Mouse (Mus musculus) CH12.LX (cell line): ENCODE measurements around the gene BC017158. TPM values are rescaled to one million over a fixed set of nuclear protein-coding genes. Genes with fewer than 3 reads are reported as not detected.

Experiments used
- DNase-seq: peaks from one replicate; pipeline ENCODE4 v3.0.0-alpha.2; 2013; ENCODE audit errors: extremely low read depth
- H3K27ac ChIP-seq: 2 replicates; pipeline ENCODE4 v1.5.1; 2012; ENCODE audit warnings: low read depth, mild to moderate bottlenecking, control low read depth, moderate library complexity; ENCODE audit not compliant: insufficient read depth
- H3K27me3 ChIP-seq: replicated peaks from 2 replicates; pipeline ENCODE3; 2012; ENCODE audit warnings: inconsistent platforms
- H3K36me3 ChIP-seq, 2 experiments: replicated peaks in 1 of 2; 2 replicates each; pipeline versions ENCODE3 to v1.6.1; 2012; ENCODE audit warnings: inconsistent platforms in 1 of 2, low read length in 1 of 2, mild to moderate bottlenecking in 1 of 2, mixed read lengths in 1 of 2, moderate library complexity in 1 of 2; ENCODE audit not compliant: control insufficient read depth in 1 of 2, insufficient read depth in 1 of 2
- H3K4me1 ChIP-seq, 2 experiments: 2 replicates each; pipeline ENCODE4 v1.6.1; 2012; ENCODE audit warnings: inconsistent platforms in 1 of 2, moderate library complexity in 1 of 2; ENCODE audit not compliant: insufficient read depth in 2 of 2, control insufficient read depth in 1 of 2
- H3K4me2 ChIP-seq: 2 replicates; pipeline ENCODE4 v1.6.1; 2012; ENCODE audit warnings: low read depth, mild to moderate bottlenecking, control low read depth; ENCODE audit not compliant: poor library complexity, insufficient read depth, severe bottlenecking
- H3K4me3 ChIP-seq, 3 experiments: fragments of 150-350 bp in 1 of 3; sonication (generic) in 1 of 3; replicated peaks in 1 of 3; 2 replicates each; pipeline versions ENCODE3 to v1.5.1; 2011 to 2012; ENCODE audit warnings: low read depth in 2 of 3, low read length in 2 of 3, mild to moderate bottlenecking in 2 of 3, moderate library complexity in 2 of 3, control low read depth in 1 of 3, improper control_type of control experiment in 1 of 3, inconsistent platforms in 1 of 3, mixed read lengths in 1 of 3; ENCODE audit not compliant: poor library complexity in 1 of 3
- H3K79me2 ChIP-seq: replicated peaks from 2 replicates; pipeline ENCODE4 v1.6.1; 2012; ENCODE audit warnings: mild to moderate bottlenecking, moderate library complexity; ENCODE audit not compliant: control insufficient read depth, poor library complexity, insufficient read depth, severe bottlenecking; ENCODE audit errors: extremely low read depth
- H3K9ac ChIP-seq: 2 replicates; pipeline ENCODE4 v1.6.1; 2012; ENCODE audit warnings: low read depth, mild to moderate bottlenecking, control low read depth, moderate library complexity; ENCODE audit not compliant: insufficient read depth
- H3K9me3 ChIP-seq: replicated peaks from 2 replicates; pipeline ENCODE3; 2012; ENCODE audit warnings: low read length, inconsistent platforms, mixed read lengths
- BHLHE40 ChIP-seq: IDR thresholded peaks from 2 replicates; pipeline ENCODE4 v1.6.1; 2011; ENCODE audit warnings: mild to moderate bottlenecking, low read depth, low read length, improper control_type of control experiment
- CTCF ChIP-seq, 2 experiments: IDR thresholded peaks in 1 of 2; conservative IDR thresholded peaks in 1 of 2; 2 replicates each; pipeline ENCODE4 v1.5.1; 2011 to 2012; ENCODE audit warnings: low read depth in 2 of 2, low read length in 2 of 2, improper control_type of control experiment in 1 of 2, inconsistent platforms in 1 of 2, mild to moderate bottlenecking in 1 of 2, moderate library complexity in 1 of 2
- E2F4 ChIP-seq: IDR thresholded peaks from 2 replicates; pipeline ENCODE4 v1.6.1; 2011; ENCODE audit warnings: low read depth, low read length, improper control_type of control experiment; ENCODE audit not compliant: insufficient replicate concordance
- ELF1 ChIP-seq: IDR thresholded peaks from 2 replicates; pipeline ENCODE4 v1.6.1; 2014; ENCODE audit warnings: low read depth, mild to moderate bottlenecking, inconsistent platforms, low read length, improper control_type of control experiment
- GABPA ChIP-seq: IDR thresholded peaks from 2 replicates; pipeline ENCODE4 v1.6.1; 2012; ENCODE audit warnings: low read depth, low read length, improper control_type of control experiment, inconsistent platforms; ENCODE audit not compliant: insufficient replicate concordance
- JUN ChIP-seq: IDR thresholded peaks from 2 replicates; pipeline ENCODE4 v1.6.1; 2011; ENCODE audit warnings: low read depth, mild to moderate bottlenecking, low read length, improper control_type of control experiment, moderate library complexity; ENCODE audit not compliant: insufficient read depth
- JUND ChIP-seq: conservative IDR thresholded peaks from 2 replicates; pipeline ENCODE4 v1.6.1; 2011; ENCODE audit warnings: low read depth, low read length, improper control_type of control experiment
- KAT2A ChIP-seq: IDR thresholded peaks from 2 replicates; pipeline ENCODE4 v1.6.1; 2012; ENCODE audit warnings: low read length, improper control_type of control experiment, inconsistent platforms; ENCODE audit not compliant: insufficient replicate concordance
- MAFK ChIP-seq: IDR thresholded peaks from 2 replicates; pipeline ENCODE4 v1.6.1; 2011; ENCODE audit warnings: low read length, improper control_type of control experiment; ENCODE audit not compliant: insufficient replicate concordance
- MAZ ChIP-seq: IDR thresholded peaks from 2 replicates; pipeline ENCODE4 v1.6.1; 2012; ENCODE audit warnings: low read depth, mild to moderate bottlenecking, inconsistent platforms, low read length, improper control_type of control experiment, moderate library complexity
- MEF2A ChIP-seq: IDR thresholded peaks from 2 replicates; pipeline ENCODE4 v1.6.1; 2014; ENCODE audit warnings: low read depth, mild to moderate bottlenecking, inconsistent platforms, low read length, improper control_type of control experiment, borderline replicate concordance
- MXI1 ChIP-seq: IDR thresholded peaks from 2 replicates; pipeline ENCODE4 v1.6.1; 2011; ENCODE audit warnings: mild to moderate bottlenecking, low read depth, low read length, improper control_type of control experiment
- MYC ChIP-seq: IDR thresholded peaks from 2 replicates; pipeline ENCODE4 v1.6.1; 2011; ENCODE audit warnings: low read depth, mild to moderate bottlenecking, improper control_type of control experiment, low read length
- NELFE ChIP-seq: IDR thresholded peaks from 2 replicates; pipeline ENCODE4 v1.6.1; 2011; ENCODE audit warnings: low read depth, low read length, improper control_type of control experiment
- PAX5 ChIP-seq: IDR thresholded peaks from 2 replicates; pipeline ENCODE4 v1.6.1; 2012; ENCODE audit warnings: low read length, inconsistent platforms, mixed read lengths
- POLR2A ChIP-seq: IDR thresholded peaks from 2 replicates; pipeline ENCODE4 v1.6.1; 2011; ENCODE audit warnings: low read depth, mild to moderate bottlenecking, improper control_type of control experiment, low read length
- POLR2AphosphoS2 ChIP-seq: IDR thresholded peaks from 2 replicates; pipeline ENCODE4 v1.6.1; 2011; ENCODE audit warnings: low read depth, low read length, improper control_type of control experiment
- RAD21 ChIP-seq: IDR thresholded peaks from 2 replicates; pipeline ENCODE4 v1.6.1; 2011; ENCODE audit warnings: low read depth, mild to moderate bottlenecking, low read length, improper control_type of control experiment, moderate library complexity
- RCOR1 ChIP-seq: conservative IDR thresholded peaks from 2 replicates; pipeline ENCODE4 v1.6.1; 2012; ENCODE audit warnings: low read depth, mild to moderate bottlenecking, inconsistent platforms, low read length, improper control_type of control experiment
- SIN3A ChIP-seq: IDR thresholded peaks from 2 replicates; pipeline ENCODE4 v1.6.1; 2012; ENCODE audit warnings: low read length, improper control_type of control experiment, inconsistent platforms
- SMC3 ChIP-seq: IDR thresholded peaks from 2 replicates; pipeline ENCODE4 v1.6.1; 2011; ENCODE audit warnings: low read depth, low read length, improper control_type of control experiment
- TBP ChIP-seq: conservative IDR thresholded peaks from 2 replicates; pipeline ENCODE4 v1.6.1; 2011; ENCODE audit warnings: low read depth, low read length, improper control_type of control experiment
- TCF12 ChIP-seq: IDR thresholded peaks from 2 replicates; pipeline ENCODE4 v1.6.1; 2014; ENCODE audit warnings: low read depth, mild to moderate bottlenecking, inconsistent platforms, low read length, improper control_type of control experiment
- UBTF ChIP-seq: IDR thresholded peaks from 2 replicates; pipeline ENCODE4 v1.6.1; 2012; ENCODE audit warnings: low read depth, mild to moderate bottlenecking, inconsistent platforms, low read length, improper control_type of control experiment, moderate library complexity
- USF1 ChIP-seq: IDR thresholded peaks from 2 replicates; pipeline ENCODE4 v1.6.1; 2014; ENCODE audit warnings: low read depth, mild to moderate bottlenecking, inconsistent platforms, low read length, improper control_type of control experiment
- ZC3H11A ChIP-seq: IDR thresholded peaks from 2 replicates; pipeline ENCODE4 v1.6.1; 2012; ENCODE audit warnings: low read depth, mild to moderate bottlenecking, inconsistent platforms, low read length, improper control_type of control experiment
- ZKSCAN1 ChIP-seq: IDR thresholded peaks from 2 replicates; pipeline ENCODE4 v1.6.1; 2012; ENCODE audit warnings: low read depth, inconsistent platforms, low read length, improper control_type of control experiment, borderline replicate concordance
- ZNF384 ChIP-seq: IDR thresholded peaks from 2 replicates; pipeline ENCODE4 v1.6.1; 2012; ENCODE audit warnings: low read depth, low read length, improper control_type of control experiment, inconsistent platforms
- dilution Hi-C: fragments of 300-500 bp; cut with MboI; formaldehyde crosslinking; loops from 2 replicates; pipeline ENCODE4 v1.14.3; 2020; ENCODE audit warnings: low sequenced_read_pairs; ENCODE audit not compliant: extremely low pct_unique_long_range_greater_than_20kb, extremely low pct_ligation_motif_present
- in situ Hi-C: fragments of 300-500 bp; cut with MboI; formaldehyde crosslinking; loops from 3 replicates; pipeline ENCODE4 v1.14.3; 2019; ENCODE audit warnings: low sequenced_read_pairs, low pct_ligation_motif_present, low pct_unique_long_range_greater_than_20kb, mixed read lengths
- polyA plus RNA-seq: library from polyadenylated mRNA; unstranded; fragments of >175 nt; gene quantifications from 2 replicates; pipeline ENCODE4 v1.2.1, GENCODE M21; 2012; ENCODE audit warnings: low read depth; ENCODE audit not compliant: insufficient read length
- total RNA-seq, 2 experiments: library from RNA; depleted of rRNA; stranded (reverse); fragments of 300-350 nt in 1 of 2; fragments of >200 nt in 1 of 2; gene quantifications; 2 replicates each; pipeline ENCODE4 v1.2.3; 2012 to 2014

The BC017158 gene
- total and polyA plus RNA-seq, 3 experiments, result 4.9 to 14.5 (median 8.1) TPM

DNA sequence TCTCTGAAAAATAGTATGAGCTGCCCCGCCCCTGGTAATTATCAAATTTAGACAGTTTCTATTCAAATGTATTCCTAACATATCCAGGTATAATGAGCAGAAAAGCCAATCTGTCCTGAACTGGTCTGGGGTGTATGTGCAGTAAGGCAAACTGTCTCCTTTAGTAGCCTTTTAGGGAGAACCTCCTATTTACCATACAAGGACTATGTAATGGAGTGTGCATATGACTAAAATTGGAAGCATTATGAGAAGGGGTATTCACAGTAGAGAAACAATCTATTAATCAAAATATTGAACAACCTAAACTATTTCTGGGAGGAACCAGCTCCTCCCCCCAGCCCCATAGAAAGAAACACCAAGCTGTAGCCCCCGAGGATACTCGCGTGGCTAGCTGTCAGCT lies 18.2 kb downstream of the BC017158 start:
- no peaks in the 10 kb centered on the region for H3K27me3 ChIP-seq
- no peak overlapping the region for H3K4me2 ChIP-seq
- in situ Hi-C loops, result no loop called here

DNA sequence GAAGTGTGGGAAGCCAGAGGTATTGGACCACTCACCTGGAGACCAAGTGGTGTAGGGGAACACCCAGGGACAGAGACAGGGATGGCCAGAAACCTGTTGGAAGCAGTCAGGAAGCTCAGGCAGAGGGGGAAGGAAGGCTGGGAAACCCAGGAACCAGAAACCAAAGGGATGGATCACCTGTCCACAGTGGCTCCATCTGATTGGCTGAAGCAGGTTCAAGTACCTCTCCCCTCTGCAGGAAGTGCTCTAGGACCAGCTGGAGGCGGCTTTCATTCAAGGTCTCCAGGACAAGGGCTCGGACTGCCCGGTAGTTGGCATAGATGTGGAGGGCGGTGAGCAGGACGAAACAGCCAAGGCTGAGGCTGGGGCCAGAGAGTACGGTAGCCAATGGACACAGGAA lies 21.9 kb downstream of the BC017158 start:
- H3K4me2 ChIP-seq, result no peak overlapping the region
- H3K27me3 ChIP-seq, result no peaks in the 10 kb centered on the region
- in situ Hi-C loops (no loop called here), dilution Hi-C loops (no loop called here)
- no peak overlapping the region for H3K9ac ChIP-seq
- no peaks in the 10 kb centered on the region for H3K9me3 ChIP-seq
- H3K79me2 ChIP-seq, result no peaks in the 10 kb centered on the region
- DNase-seq, result no peak
- no peak overlapping the region for H3K27ac ChIP-seq
- H3K36me3 ChIP-seq, result peaks cover 34 to 94% of the 10 kb centered on the region in 2 experiments
- no peak overlapping the region for H3K4me3 ChIP-seq
- H3K4me1 ChIP-seq, result no peaks in the 10 kb centered on the region
- TF ChIP-seq E2F4 (no peak), POLR2AphosphoS2 (no peak), KAT2A (no peak), BHLHE40 (no peak), USF1 (no peak), ZKSCAN1 (no peak), JUND (no peak), MXI1 (no peak), RAD21 (no peak), MAZ (no peak), ZC3H11A (no peak), POLR2A (no peak), UBTF (no peak), ZNF384 (no peak), SIN3A (no peak), GABPA (no peak), TCF12 (no peak), CTCF (conservative IDR thresholded peaks at IDR 0.05 in 1 of 2, IDR thresholded peaks at IDR 0.05 in 1 of 2; ENCODE audit: low read depth in 2 of 2, low read length in 2 of 2) (no peak), SMC3 (no peak), TBP (no peak)

More for the DNA sequence above, 18.2 kb downstream of the BC017158 start:
- Histone ChIP-seq H3K4me1 (no peaks in the 10 kb centered on the region), H3K9ac (no peak overlapping the region), H3K36me3 (peaks cover 17 to 77% of the 10 kb centered on the region in 2 experiments), H3K79me2 (no peaks in the 10 kb centered on the region), H3K27ac (no peak overlapping the region), H3K4me3 (no peak overlapping the region), H3K9me3 (no peaks in the 10 kb centered on the region)
- DNase-seq, result no peak
- TF ChIP-seq MYC, result no peak
- no peak for TF ChIP-seq POLR2AphosphoS2
- no peak for TF ChIP-seq MAZ
- TF ChIP-seq UBTF, result no peak
- TF ChIP-seq PAX5, result no peak
- TF ChIP-seq NELFE, result no peak
- no peak for TF ChIP-seq RCOR1
- TF ChIP-seq MAFK, result no peak
- no peak for TF ChIP-seq JUN
- TF ChIP-seq GABPA, result no peak
- TF ChIP-seq MEF2A, result no peak
- TF ChIP-seq SMC3, result no peak
- no peak for TF ChIP-seq ELF1
- TF ChIP-seq MXI1, result no peak
- dilution Hi-C loops, result no loop called here
